Mouse (Mus musculus) neutrophil, adult 59 days (primary cell): ENCODE results near the gene Kdm5d. TPM values are rescaled to one million over a fixed set of nuclear protein-coding genes. Genes with fewer than 3 reads are reported as not detected.

Source experiments
- total RNA-seq, 2 experiments: library from RNA; stranded (reverse); gene quantifications; 1 replicate in 1 of 2; 2 replicates in 1 of 2; pipeline ENCODE4 v1.2.4; 2023

Gene Kdm5d
- total RNA-seq, result 10 to 100 TPM in 1 of 2 experiments, not detected in 1; 15.4 TPM

GRCm38 (mm10) chrY:897393-898227, at the start of gene Kdm5d:
Kdm5d (plus strand) TSS chrY:897788.

Other genes starting within 250 kb of the Kdm5d start
- gene Zfy1, start 100.4 kb upstream of the Kdm5d start, total RNA-seq, result not detected
- not detected for gene Uba1y, start 79.1 kb upstream of the Kdm5d start, total RNA-seq
- gene Eif2s3y, start 112.8 kb downstream of the Kdm5d start, total RNA-seq, result 100 to 1,000 TPM in 1 of 2 experiments, not detected in 1; 112 TPM